10 mouse cellular contexts compared by ENCODE assay signal in the genomic region with DNA sequence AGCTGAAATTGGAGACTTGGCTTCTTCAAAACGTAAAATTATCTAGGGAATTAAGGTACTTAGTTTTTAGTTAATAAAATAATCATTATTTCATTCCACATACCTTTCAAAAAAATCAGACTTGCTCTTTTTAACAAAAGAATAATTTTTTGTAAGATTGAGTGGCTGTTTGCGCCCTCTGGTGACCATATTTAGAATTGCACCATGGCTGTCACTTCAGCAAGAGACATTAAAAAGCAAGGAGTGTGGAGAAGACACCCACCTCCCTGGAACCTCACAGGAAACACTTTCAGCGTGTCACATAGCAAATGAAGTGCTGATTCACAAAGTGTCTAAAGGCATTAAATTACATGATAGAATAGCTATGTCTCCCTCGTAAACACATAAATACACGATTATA. TPM values are rescaled to one million over a fixed set of nuclear protein-coding genes. Genes with fewer than 3 reads are reported as not detected.
A peak's percentile ranks its signal among the peaks of the same experiment; 100 is the strongest.
DNase-seq lines count a peak whose midpoint lies in the region; ATAC-seq and TF ChIP-seq lines count a peak whose summit lies in the region.
"Had no signal": no experiment of that assay in that cellular context is flagged by ENCODE, and none has a peak within 500 bp of the region (broad histone marks: within the 10 kb centered on the region; RNA-seq: fewer than 3 reads in every experiment).

No protein-coding gene starts in this region.

- H3K4me2 ChIP-seq in kidney, postnatal 0 days (ENCODE audit: low read length), result no peak overlapping the region
- H3K4me2 ChIP-seq in kidney, embryonic 15.5 days, result no peak overlapping the region
- H3K4me2 ChIP-seq: liver, embryonic 15.5 days had no signal

- intact Hi-C loops in left cerebral cortex, postnatal 36 days (cut with DNase I), result no loop called here

- DNase-seq in adrenal gland, adult 18-20 months (ENCODE audit: low spot score in 2 of 2), result peak; percentile 15 to 27
- DNase-seq in adrenal gland, adult 2 months, result no peak
- peak; percentile 22 for DNase-seq in kidney, postnatal 0 days (ENCODE audit: low spot score)
- DNase-seq in T-cell, adult 2 months (ENCODE audit: low spot score), result peak; percentile 20
- DNase-seq in embryonic facial prominence, embryonic 10.5 days (ENCODE audit: low spot score), result peak; percentile 30
- peak; percentile 11 to 35 for DNase-seq in left cerebral cortex, postnatal 36 days (ENCODE audit: low spot score in 2 of 2)
- DNase-seq in right cerebral cortex, postnatal 25 days, result peak; percentile 4

- no peak overlapping the region for H3K4me3 ChIP-seq in kidney, postnatal 0 days (replicated peaks; ENCODE audit: low read depth, low read length)
- H3K4me3 ChIP-seq in kidney, embryonic 15.5 days (replicated peaks), result no peak overlapping the region
- no peak overlapping the region for H3K4me3 ChIP-seq in embryonic facial prominence, embryonic 10.5 days
- H3K4me3 ChIP-seq: liver, embryonic 15.5 days had no signal

- H3K9ac ChIP-seq in kidney, postnatal 0 days (ENCODE audit: low read depth, low read length), result no peak overlapping the region
- no peak overlapping the region for H3K9ac ChIP-seq in kidney, embryonic 15.5 days
- H3K9ac ChIP-seq: liver, embryonic 15.5 days had no signal

- 37% methylated on average over 5 of the region's 5 CpGs for WGBS in kidney, postnatal 0 days
- 34% methylated on average over 5 of the region's 5 CpGs for WGBS in kidney, embryonic 15.5 days
- WGBS in embryonic facial prominence, embryonic 10.5 days, result 42% methylated on average over 5 of the region's 5 CpGs

- no peaks in the 10 kb centered on the region for H3K9me3 ChIP-seq in kidney, postnatal 0 days (replicated peaks; ENCODE audit: low read length)
- H3K9me3 ChIP-seq in kidney, embryonic 15.5 days (replicated peaks), result no peaks in the 10 kb centered on the region
- H3K9me3 ChIP-seq in embryonic facial prominence, embryonic 10.5 days, result no peaks in the 10 kb centered on the region
- H3K9me3 ChIP-seq: liver, embryonic 15.5 days had no signal

- ATAC-seq in kidney, postnatal 0 days (replicated peaks; ENCODE audit: low FRiP score, low read depth), result no peak
- no peak for ATAC-seq in kidney, embryonic 15.5 days (replicated peaks; ENCODE audit: low FRiP score)

- peak; percentile 75 for TF ChIP-seq CTCF in kidney, postnatal 0 days (IDR thresholded peaks at IDR 0.05; ENCODE audit: low read depth)

- no peaks in the 10 kb centered on the region for H3K27me3 ChIP-seq in kidney, postnatal 0 days (ENCODE audit: insufficient read depth, low read length)
- H3K27me3 ChIP-seq in kidney, embryonic 15.5 days, result peaks cover 41% of the 10 kb centered on the region
- peaks cover 32% of the 10 kb centered on the region for H3K27me3 ChIP-seq in embryonic facial prominence, embryonic 10.5 days (replicated peaks; ENCODE audit: low read depth, poor library complexity, severe bottlenecking)
- H3K27me3 ChIP-seq: liver, embryonic 15.5 days had no signal

- no peak overlapping the region for H3K27ac ChIP-seq in kidney, postnatal 0 days
- no peak overlapping the region for H3K27ac ChIP-seq in kidney, embryonic 15.5 days
- H3K27ac ChIP-seq in embryonic facial prominence, embryonic 10.5 days (replicated peaks), result no peak overlapping the region
- H3K27ac ChIP-seq: liver, embryonic 15.5 days had no signal

- no peaks in the 10 kb centered on the region for H3K36me3 ChIP-seq in kidney, postnatal 0 days (ENCODE audit: insufficient read depth, low read length)
- no peaks in the 10 kb centered on the region for H3K36me3 ChIP-seq in kidney, embryonic 15.5 days
- no peaks in the 10 kb centered on the region for H3K36me3 ChIP-seq in embryonic facial prominence, embryonic 10.5 days (replicated peaks)
- H3K36me3 ChIP-seq: liver, embryonic 15.5 days had no signal

- H3K4me1 ChIP-seq in kidney, postnatal 0 days (replicated peaks; ENCODE audit: insufficient read depth, low read length), result no peaks in the 10 kb centered on the region
- H3K4me1 ChIP-seq in kidney, embryonic 15.5 days, result no peaks in the 10 kb centered on the region
- no peaks in the 10 kb centered on the region for H3K4me1 ChIP-seq in embryonic facial prominence, embryonic 10.5 days
- H3K4me1 ChIP-seq: liver, embryonic 15.5 days had no signal

RNA-seq across cellular contexts. Expression of a gene that starts 34.2 kb away (rescaled TPM):
- total RNA-seq in adrenal gland, adult 18-20 months (2021), result not detected
- not detected for total RNA-seq in adrenal gland, adult 2 months (2021)
- polyA plus RNA-seq in adrenal gland, adult 2 months (2012; rRNA removed), result not detected in 2 replicates
- polyA plus RNA-seq in kidney, postnatal 0 days (2015; fragmentation: Nextera tagmentation; extraction: Ambion mirVana), result 0.25 and 0.33 TPM in 2 replicates
- 0.31 and 0.65 TPM in 2 replicates for polyA plus RNA-seq in kidney, embryonic 15.5 days (2015; fragmentation: Nextera tagmentation; extraction: Ambion mirVana)
- polyA plus RNA-seq in embryonic facial prominence, embryonic 10.5 days (2016; fragmentation: Nextera tagmentation; extraction: Ambion mirVana), result 0.55 and 0.59 TPM in 2 replicates
- not detected for total RNA-seq in left cerebral cortex, postnatal 36 days (2021)
- polyA plus RNA-seq: C2C12 had no signal
